Mouse (Mus musculus) effector memory CD4-positive, alpha-beta T cell, adult 7 months (primary cell): ENCODE data around the gene Myocd. TPM values are rescaled to one million over a fixed set of nuclear protein-coding genes. Genes with fewer than 3 reads are reported as not detected.

Experiments
- polyA plus RNA-seq: library from polyadenylated mRNA; unstranded; fragments of 100-300 nt; shearing (Covaris generic); gene quantifications from one replicate; pipeline ENCODE4 v1.2.1, GENCODE M21; 2017

Myocd gene
- polyA plus RNA-seq, result 1.3 TPM

DNA sequence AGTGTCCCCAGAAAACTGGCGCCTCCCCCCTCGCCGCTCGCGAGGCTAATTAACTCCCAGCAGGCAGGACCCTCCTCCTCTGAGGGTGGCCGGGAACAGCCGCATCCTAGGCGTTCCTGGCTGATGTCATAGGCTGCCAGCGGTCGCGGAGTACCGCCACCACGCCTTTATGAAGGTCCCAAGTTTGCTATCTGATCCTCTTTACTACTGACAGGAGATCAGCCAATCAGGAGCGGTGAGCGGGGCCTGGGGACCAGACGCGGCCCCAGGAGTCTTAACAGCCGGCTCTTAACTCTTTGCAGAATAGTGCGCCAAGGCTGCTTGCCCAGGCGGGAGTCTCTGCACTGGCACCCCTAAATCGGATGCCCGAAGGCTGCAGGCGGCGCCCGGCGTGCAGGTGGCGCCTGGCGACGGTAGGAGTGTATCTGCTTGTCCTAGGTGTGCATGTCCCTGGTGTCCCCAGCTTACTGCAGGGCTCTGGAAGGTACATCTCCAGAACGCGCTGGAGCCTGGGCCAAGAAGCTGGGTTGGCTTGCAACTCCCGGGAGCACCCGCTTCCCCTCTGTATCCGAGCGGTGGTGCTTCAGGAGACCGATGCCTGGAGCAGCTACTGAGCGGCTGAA is at the start of gene Myocd:
Gene Myocd (minus strand): TSS at position 139 of the 623 bp plus-strand sequence.

DNA sequence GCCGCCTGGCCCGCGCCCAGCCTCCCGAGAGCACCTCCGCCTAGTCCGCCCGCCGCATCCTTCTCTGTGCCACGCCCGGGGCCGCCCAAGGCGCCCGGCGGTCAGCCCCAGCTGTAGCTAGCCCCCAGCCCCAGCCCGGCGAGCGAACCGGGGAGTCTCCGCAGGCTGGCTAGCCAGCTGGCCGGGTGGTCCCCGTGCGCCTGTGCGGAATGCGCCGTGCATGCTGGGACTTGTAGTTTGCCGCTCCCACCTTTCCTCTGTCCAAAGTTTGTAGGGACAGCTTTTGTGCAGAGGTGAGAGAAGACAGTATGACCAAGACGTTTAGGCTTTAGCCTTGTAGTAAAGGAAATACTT is 107.0 kb downstream of the Myocd start, which contains the start of gene Arhgap44:
Gene Arhgap44 (minus strand): TSS at position 195 of the 354 bp plus-strand sequence.

DNA sequence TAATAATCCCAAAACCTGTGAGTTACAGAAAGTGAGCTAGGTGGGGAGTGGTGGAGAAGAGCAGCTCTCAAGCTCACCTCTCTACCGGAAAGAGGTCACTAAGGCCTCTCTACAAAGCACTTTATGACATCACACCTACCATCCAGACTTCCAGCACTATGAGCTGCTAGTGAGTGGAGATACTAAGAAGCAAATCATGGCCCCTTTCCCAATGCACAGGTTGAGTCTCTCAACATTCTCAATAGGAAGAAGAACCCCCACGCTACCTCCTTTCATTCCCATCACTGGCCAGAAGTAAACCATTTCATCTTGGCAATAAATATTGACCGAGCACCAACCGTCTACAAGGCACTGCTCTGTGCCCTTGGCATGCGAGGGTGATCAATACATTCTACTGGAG is 110.0 kb downstream of the Myocd start, which contains the start of gene 1700086D15Rik:
Gene 1700086D15Rik (minus strand): TSS at position 101 of the 400 bp plus-strand sequence.

Other genes starting within 250 kb of the Myocd start
- not detected for gene 1700086D15Rik, start 110.1 kb downstream of the Myocd start, polyA plus RNA-seq
- 0.26 TPM for gene Arhgap44, start 107.0 kb downstream of the Myocd start, polyA plus RNA-seq